Mouse (Mus musculus) testis, postnatal 14 days (tissue): Measurements from ENCODE around the gene Rnaseh2b.

Experiments used
- DNase-seq: peaks from one replicate; pipeline ENCODE4 v3.0.0; 2021; ENCODE audit warnings: low spot score

Rnaseh2b gene

DNA sequence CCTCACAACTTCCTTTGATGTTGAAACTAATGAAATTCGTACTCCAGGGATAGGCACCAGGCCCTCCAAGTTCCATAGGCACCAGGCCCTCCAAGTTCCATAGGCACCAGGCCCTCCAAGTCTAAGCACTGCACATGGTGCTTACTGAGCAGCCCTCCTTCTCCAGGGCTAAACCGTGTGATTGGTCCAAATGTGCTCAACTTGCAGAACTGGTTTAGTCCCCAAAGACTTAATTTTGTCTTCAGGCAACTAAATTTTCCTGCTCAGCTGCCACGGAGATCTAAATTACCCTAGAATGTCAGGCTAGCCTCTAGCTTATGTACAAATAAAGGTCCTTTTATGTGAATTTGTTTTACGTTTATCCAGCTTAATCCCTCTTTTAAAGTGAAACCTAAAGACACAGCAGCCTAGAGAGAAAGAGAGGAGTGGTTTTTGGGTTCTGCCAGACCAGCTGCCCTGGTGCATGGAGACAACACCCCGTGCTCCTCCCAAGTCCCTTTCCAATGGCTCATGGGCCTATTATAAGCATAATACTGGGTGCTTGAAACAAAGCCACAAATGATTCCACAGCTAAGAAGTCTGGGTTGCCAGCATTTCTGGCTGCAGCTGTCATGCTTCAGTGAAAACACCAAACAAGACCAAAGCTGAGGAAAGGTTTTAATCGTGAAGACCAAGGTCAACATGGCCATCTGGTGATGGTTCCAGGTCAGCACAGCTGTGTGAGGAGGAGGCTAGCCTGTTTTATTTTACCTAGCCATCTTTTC lies 30.4 kb downstream of the Rnaseh2b start:
- no peak for DNase-seq

DNA sequence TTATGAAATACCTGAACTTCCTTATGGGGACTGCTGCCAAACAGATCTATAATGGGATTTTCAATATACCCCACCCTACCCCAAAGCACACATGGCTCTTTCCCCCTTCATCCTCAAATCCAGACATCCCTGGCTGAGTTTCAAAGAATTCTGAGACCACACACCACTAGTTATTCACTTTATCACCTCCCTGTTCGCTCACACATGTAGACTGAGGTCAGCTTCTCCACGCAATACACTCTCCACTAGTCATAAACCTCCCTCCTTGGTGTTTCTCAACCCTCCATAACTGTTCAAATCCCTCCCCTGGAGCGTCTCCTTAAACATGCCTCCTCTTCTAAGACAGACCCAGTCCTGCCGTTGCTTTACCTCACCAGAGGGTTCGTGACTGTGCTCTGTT lies 31.1 kb downstream of the Rnaseh2b start:
- no peak for DNase-seq

DNA sequence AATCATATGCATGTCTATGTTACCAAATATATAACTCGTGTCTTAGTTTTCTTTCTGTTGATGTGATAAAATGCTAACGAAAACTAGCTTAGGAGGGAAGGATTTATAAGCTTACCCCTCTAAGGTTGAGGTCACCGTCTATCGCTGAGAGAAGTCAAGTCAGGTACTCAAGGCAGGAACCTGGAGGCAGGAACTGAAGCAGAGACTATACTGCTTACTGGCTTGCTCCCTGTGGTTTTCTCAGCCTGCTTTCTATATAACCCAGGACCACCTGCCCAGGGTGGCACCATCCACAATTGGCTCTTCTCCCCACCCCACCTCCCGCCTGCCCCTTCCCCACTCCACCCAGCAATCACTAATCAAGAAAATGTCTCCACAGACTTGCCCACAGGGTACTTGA lies 32.6 kb downstream of the Rnaseh2b start:
- no peak for DNase-seq

DNA sequence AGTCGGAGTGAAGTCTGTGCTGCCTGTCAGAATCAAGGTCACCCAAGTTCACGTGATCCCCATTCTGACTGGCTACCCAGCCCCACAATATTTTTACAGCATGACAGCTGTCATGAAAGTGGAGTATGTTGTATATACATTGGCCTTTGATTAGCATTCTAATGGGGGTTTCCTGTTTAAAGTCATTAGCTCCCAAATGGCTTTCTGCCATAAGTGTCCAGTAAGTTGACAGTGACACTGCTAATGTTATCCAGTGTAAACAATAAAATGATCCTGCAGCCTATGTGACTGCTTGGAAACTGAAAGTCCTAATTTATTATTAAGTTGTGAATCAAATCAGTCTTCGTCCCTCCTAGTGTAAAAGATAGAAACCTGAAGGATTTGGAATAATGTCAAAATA lies 33.6 kb downstream of the Rnaseh2b start:
- no peak for DNase-seq

DNA sequence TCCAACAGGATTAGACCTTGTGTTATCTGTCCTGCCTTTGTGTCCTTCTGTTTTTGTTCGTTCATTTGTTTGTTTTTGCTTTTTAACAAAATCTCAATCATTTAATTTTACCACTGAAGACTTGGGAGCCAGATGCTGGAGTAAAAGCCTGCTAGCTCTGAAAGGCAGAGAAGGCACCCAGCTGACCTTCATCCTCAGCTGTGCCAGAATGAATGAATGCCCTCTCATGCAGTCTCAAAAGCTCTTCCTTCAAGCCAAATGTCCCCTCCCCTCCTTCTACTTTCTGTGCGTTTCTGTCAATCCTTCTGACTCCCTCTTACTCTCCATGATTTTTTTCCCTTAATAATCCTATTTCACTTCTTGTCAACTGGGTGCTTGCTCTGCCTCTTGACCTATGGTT lies 34.8 kb downstream of the Rnaseh2b start:
- DNase-seq: no peak

DNA sequence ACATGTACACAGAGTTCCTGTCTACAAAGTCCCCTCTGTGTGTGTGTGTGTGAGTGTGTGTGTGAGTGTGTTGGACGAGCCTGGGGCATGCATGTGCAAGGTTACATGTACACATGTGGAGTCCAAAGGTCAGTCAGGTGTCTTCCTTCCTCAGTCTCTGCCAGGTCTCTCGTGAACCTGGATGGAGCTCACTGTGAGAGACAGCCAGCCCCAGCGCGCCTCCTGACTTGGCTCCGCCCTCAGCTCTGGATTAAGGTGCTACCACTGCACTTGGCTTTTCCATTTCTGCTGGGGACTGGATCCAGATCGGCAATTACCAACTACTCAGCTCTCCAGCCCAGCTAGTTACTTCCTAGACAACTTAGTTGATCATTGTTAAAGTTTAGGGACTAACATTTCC lies 36.2 kb downstream of the Rnaseh2b start:
- DNase-seq: no peak

DNA sequence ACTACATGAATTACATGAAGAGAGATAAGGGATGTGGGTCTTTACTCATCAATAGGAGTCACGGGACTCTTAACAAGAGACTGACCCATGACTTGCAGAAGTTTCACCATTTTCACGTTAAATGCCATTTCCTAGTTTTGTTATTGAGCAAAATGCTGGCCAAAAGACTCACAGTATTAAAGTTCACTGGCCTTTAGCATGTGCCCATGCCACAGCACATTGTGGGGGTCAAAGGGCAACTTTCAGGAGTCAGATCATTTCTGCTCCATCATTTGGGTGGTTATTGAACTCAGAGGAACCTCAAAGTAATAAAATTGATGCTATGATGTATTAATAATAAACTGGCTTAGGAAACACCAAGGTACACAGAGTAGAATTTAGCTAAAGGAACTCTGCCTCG lies 37.2 kb downstream of the Rnaseh2b start:
- no peak for DNase-seq

DNA sequence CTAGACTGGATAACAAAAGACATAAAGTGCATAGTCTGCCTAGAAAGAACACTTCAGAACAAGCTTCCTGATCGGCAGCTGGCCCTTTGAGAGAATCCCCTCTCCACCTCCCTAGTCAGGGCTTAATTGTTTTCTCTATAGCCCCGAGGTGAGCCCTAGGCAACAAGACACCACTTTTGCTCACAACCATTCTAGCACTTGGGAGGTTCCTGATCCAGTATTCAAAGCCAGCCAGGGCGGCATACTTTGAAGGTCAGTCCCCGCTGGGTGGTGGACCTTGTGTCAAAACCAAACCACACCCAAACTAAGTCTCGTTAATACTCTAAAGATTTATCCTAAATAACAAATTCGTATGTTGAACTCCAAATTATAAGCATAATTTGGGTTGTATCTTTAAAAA lies 39.1 kb downstream of the Rnaseh2b start:
- DNase-seq: no peak

DNA sequence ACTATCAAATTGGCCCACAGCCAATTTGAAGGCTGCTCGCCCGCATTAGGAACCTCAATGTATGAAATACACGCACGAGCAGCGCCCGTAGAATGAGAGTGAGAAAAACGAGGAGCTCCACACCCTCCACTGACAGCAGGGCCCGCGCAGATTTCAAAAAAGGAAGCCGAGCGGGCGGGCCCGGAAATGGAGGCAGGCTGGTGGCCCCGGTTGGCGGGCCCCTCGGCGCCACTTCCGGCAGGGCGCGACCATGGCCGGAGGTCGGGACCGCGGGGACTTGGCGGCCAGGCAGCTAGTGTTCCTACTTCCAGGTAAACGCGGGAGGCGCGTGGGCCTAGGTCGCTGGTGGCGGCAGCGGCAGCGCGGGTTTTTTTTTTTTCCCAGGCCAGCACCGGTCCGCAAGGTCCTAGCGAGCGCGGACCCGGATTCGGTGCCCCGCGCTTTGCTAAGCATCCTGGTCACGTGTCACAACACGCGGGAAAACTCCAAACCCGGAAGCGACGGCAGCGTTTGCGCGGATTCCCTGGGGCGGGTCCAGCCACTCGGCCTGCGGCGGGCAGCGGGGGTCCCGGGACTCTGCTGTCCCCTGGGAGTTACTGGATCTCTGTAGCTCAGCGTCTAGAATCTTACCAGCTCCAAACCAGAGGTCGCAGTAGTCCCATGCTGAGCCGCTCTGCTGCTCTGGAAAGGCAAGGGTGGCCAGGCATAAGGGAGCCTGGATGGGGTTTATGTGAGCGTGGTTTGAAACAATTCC lies 39.7 kb downstream of the Rnaseh2b start:
- DNase-seq: peak; percentile 90

DNA sequence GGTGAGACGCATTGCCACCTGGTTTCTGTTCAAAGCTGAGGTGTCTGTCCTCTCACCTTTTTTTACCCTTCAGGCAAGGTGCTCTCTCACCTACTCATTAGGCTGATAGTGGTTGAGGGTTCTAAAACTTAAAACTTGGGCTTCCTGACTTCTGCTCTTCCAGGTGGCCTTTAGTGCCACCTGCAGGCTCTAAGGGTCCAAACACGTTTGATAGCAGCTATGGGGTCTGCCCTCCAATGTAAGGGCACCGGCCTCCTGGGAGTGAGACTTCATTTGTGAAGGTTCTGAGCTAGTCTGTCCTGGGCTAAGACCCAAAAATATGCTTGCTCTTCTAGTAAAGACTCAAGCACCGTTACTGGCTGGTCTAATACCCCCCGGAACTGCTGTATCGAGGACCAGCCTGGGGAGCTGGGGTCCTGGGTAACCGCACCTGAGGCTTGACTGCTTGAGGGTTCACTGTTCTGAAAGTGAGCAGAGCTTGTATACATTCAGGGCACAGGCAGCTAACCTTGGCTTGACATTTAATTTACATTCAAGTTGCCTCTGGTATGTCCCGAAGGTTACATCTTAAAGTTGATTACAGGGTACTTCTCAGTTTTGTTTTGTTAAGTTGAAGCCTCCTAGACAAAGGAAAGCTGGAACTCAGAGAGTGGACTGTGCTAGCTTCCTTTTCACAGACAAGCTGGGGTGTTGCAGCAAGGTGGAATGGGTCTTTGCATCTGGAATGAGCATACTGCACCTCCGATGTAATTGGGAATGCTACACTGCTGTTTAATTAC lies 41.7 kb downstream of the Rnaseh2b start:
- DNase-seq: no peak

DNA sequence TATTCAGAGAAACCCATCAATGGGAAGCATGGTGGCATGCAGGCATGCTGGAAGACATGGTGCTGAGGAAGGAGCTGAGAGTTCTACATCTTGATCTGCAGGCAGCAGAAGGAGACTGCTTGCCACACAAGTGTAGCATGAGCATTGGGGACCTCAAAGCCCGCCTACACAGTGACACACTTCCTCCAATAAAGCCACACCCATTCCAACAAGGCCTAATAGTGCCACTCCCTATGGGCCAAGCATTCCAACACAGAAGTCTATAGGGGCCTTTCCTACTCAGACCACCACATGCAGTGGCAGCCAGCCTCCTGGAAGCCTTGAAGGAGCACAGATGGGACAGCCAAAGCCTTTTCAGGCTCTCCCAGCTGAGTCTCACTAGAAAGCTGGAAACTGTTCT lies 46.8 kb downstream of the Rnaseh2b start:
- no peak for DNase-seq

DNA sequence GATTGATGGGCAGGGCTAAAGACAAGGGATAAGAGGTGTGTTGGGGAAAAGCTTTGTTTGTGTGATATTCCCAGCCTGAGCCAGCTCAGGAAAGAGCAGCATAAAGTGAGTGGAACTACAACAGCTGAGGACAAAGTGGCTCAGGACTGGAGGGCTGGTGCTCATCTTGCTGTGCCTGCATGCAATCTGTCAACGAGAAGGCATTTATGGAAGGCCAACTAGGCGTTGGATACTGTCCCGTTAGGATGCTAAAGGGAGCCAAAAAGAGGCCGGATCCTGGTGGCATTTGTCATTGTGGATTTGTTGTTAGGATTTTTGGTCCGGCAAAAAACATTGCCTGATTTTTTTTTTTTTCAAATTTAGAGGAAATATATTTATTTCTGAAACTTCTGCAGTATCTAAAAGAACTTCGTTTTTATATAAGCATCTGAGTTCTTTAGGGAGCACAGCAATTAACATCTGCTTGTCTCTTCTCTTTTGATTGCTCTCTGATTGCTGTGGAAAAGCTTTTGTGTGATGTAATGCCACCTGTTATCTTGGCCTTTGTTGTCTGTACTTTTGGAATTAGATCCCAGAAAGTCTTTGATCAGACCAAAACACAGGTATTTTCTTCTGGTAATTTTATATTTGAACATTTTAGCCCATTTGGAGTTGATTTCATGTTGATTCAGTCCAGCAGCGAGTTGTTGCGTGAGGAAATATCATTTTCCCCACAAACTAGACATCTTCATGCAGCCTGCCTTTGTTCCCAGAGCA lies 49.7 kb downstream of the Rnaseh2b start:
- no peak for DNase-seq

DNA sequence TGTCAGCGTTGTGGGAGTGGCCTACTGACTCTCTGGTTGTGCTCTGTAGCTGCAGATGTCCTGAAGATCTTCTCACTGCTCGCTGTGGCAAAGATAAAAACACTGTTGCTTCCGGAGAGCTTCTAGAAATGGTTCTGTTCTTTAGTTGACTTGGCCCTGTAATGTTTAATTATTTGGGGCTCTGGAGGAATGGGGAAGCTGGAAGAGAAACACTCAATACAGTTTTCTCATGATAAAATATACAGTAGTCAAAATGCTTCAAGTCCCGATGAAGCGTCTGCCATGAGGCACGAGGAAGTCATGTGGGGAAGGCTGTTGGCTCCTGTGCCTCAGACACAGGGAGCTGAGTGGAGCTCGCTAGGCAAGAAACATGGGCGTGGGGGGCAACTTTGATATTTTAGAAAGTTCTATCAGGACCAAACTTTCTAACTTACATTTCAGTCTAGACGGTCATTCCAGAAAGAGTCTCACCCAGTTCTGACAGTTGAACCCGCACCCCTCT lies 50.3 kb downstream of the Rnaseh2b start:
- DNase-seq: no peak

DNA sequence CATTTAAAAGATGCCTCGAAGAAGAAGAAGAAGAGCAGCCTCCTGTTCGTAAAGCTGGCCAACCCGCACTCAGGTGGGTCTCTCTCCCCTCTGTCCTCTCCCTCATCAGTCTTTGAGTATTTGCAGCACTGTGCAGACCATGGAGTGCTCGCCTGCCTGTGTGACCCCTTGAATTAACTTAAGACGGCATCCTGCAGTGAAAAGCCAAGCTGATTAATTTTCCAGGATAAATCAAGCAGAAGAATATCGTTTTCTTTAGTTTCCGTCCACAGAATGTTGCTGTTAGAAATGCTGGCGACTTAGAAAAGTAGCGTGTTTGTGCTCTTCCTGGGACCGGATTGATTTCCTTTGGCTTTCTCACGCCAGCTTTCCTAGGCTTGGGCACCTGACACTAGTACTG lies 54.2 kb downstream of the Rnaseh2b start:
- DNase-seq: no peak

DNA sequence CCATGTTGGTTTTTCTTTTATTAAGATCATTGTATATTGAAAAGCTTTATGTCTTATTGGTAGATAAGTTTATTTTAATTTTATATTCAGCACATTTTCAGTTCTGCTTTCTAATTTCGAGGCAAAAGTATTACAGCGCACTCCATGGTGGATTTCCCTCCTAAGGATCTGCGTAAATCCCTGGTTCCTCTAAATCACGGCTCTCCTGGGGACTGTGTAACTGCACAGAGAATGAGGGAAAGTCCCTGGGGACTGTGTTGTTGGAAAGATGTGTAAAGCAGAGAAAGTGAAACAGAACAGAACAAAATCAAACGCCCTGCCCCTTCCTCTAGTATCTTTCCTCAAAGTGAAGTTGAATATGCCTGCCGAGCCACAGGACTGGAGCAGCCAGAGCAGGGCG lies 54.7 kb downstream of the Rnaseh2b start:
- no peak for DNase-seq

DNA sequence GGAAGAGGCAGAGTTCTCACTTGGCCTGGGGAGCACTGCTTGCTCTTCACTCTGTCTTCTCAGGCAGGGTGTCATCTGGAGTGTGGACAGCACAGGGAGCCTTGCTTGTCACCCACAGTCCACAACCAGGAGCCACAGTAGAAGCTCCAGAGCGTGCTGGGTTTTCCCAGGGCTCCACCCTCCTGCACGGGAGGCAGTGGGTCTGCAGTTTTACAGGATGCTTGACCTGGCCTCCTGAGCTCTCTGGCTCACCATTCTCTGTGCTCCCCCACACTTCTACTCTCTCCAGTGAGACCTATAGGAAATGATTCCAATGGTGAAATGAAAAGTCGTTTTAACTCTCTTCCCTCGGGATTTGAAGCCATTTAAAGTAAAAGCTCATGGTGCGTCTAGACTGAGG lies 57.4 kb downstream of the Rnaseh2b start:
- no peak for DNase-seq

DNA sequence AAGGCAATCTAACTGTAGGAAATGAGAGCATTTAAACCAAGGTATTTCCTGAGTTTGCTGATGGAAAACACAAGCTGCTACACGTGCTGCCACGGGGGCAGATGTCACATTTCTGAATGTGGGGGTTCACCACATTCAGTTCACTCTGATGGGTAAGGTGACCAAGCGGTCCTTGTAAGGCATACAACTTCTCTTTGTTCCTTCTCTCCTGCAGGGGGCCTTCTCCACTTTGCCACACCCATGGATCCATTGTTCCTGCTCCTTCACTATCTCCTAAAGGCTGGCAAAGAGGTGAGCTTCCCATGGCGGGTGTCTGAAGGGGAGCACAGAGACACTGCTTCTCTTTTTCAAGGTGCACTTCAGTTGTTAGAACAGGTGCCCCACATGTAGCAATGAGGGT lies 57.8 kb downstream of the Rnaseh2b start:
- no peak for DNase-seq

DNA sequence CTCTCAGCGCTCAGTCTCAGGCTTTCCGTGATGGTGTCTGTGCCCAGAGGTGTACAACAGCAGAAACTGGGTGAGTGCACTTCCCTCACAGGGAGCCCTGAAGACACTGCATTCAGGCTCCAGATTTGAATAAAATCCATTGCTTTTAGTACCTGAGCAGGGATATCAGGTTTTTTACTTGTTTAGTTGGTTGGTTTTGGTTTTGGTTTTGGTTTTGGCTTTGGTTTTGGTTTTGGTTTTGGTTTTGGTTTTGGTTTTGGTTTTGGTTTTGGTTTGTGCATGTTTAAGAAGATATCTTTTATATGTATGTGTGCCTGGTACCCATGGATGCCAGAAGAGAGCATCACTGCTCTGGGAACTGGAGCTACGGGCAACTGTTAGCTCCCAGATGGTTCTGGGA lies 58.5 kb downstream of the Rnaseh2b start:
- no peak for DNase-seq

DNA sequence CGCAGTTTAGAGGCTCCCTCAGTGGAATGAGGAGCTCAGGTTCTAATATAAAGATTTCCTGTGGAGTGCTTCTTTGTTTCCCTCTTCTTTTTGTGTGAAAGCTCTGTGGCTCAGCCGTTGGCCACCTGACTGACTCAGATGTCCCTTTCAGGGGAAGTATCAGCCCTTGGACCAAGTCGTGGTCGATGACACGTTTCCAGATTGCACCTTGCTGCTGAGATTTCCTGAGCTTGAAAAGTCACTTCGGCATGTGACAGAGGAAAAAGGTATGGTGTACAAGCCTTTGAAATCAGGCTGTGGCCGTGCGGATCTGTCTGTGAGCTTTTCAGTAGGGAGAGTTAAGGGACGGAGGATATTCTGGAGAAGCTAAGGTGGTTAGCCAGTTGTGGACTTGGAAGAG lies 61.0 kb downstream of the Rnaseh2b start:
- DNase-seq: no peak

DNA sequence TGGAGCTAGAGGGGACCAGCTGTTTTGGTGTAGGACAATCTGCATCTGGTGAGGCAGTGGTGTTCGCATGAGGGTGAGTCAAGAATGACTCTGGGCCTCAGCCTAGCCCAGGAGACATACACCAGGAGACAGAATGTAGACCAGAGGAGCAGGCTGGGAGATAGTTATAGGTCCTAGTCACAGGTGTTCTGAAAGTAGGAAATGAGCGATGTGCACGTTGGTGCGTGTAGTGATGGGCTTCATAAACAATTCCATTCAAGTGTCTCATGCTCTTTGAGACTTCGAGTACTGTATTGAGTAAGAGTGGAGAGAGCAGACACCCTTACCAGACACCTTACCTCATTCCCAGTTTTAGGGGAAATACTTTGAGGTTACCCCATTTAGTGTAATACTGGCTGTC lies 61.4 kb downstream of the Rnaseh2b start:
- DNase-seq: no peak

DNA sequence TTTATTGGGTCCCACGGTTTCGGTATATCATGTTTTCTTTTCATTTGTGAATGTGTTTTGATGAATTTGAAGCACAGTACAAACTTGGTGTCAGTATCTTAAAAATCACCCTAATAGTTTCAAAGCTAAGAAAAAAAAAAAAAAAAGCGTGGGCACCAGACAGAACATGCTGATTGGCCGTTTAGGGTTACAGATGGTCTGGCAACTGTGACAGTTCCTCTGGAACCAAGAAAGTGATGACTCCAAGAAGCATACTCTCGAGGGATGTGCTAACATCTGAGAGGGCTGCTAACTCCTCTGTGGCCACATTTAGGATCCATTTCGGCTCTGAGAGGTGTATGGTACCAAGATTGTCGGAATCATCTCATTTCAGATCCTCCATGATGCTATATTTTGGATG lies 62.8 kb downstream of the Rnaseh2b start:
- no peak for DNase-seq
